Mouse (Mus musculus) spleen, adult 12 weeks (tissue): ENCODE data around the gene Slc36a2.
A peak's percentile ranks its signal among the peaks of the same experiment; 100 is the strongest.

Experiments used
- DNase-seq: peaks from one replicate; pipeline ENCODE4 v3.0.0; 2022; ENCODE audit warnings: low spot score

The Slc36a2 gene

DNA sequence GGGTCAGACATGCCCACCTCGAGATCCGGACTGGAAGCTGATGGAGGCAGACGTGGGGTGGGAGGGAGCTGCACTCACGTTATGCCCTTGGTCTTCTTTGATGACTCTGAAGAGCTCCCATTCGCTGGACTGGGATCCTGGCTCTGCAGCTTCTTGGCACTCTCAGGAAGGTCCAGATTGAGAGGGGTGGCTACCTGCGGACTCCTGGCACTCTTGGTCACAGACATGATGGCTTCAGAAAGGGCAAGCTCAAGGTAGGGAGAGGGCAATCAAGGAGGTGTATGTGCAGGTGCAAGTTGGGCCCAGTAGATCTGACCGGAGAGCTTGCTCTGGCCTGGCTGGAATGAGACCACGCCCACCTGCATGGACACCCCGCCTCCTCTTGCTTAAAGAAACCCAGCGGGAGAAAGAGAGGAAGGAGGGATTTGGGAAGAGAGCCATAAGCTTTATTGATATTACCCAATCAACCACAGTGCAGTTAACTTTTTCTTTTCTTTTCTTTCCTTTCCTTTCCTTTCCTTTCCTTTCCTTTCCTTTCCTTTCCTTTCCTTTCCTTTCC is at the start of gene Slc36a2:
Gene Slc36a2 (minus strand): TSS at position 345 of the 559 bp plus-strand sequence.
- DNase-seq = no peak

GRCm38 (mm10) chr11:55234288-55234687 is 49.4 kb upstream of the Slc36a2 start:
- DNase-seq = no peak

GRCm38 (mm10) chr11:55231034-55231433 is 46.2 kb upstream of the Slc36a2 start:
- no peak for DNase-seq

- no peak for DNase-seq
These were observed 36.4 kb upstream of the Slc36a2 start for GRCm38 (mm10) chr11:55221306-55221705.

DNA sequence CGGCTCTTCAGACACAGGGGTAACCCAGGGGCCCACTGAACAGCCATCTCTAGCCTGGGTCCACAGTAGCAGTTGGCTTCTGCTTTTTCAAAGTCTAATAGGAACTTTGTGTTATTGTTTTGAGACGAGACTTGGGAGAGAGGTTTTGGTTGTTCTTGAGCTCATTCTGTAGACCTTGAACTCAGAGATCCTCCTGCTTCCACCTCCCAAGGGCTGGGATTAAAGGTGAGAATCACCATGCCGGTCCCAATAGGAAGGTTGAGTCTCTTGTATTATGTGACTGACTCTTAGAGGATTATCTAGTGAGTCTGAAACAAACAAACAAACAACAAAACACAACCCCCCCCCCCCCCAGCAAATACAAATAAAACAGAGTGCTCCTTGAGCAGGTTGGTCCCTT is 33.6 kb upstream of the Slc36a2 start:
- no peak for DNase-seq

DNA sequence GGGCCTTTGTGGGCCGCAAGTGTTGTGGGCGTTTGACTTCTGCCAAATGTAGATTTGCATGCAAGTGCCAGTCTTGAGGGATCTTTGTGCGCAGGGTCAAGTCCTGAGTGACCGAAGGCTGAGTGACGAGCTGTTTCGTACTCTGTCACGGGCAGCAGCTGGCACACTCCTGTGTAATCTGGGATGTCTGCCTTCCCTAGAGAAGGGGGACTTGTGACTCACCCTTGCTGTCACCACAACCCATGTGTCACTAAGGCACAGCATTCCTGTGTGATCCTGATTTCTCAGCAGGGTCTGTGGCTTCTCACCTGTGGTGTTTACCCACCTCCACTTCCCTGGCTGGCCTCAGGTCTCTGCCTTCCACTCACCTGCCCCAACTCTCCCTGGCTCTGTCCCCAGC is 33.0 kb upstream of the Slc36a2 start:
- DNase-seq = no peak

DNA sequence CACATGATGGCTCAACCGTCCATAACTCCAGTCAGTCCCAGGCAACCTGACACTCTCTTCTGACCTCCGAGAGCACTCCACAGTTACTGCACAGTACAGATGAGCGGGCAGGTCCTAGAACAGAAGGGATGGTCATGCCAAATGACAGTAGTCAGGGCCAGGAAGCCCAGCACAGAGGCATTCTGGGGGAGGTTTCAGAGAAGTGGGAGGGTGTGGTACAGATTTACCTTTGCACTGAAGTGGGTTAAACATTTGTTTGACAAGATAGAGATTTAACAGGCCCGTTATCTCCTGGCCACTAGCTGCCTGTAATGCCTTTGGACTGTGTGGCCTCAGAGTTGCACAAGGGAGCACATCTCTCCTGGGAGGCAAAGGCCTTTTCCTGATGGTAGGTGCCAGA is 32.5 kb upstream of the Slc36a2 start:
- no peak for DNase-seq

DNA sequence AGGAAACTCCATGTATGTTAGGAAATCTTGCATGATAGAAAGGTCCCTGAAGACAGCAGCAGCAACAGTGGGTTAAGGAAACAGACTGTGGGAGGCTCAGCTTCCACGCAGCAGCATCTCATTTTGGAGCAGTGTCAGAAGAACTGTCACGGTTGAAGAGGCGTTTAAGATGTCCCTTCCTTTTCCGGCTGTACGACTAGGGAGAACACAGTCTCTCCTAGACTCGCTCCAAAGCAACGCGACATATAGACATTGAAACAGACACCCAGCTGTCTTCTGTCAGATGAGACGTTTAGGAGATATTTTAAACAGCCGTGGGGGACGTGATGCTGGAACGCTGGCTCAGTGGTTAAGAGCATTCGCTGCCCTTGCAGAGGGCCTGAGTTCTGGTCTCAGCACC is 32.0 kb upstream of the Slc36a2 start:
- DNase-seq = no peak

GRCm38 (mm10) chr11:55216061-55216460 is 31.2 kb upstream of the Slc36a2 start:
- DNase-seq = no peak

DNA sequence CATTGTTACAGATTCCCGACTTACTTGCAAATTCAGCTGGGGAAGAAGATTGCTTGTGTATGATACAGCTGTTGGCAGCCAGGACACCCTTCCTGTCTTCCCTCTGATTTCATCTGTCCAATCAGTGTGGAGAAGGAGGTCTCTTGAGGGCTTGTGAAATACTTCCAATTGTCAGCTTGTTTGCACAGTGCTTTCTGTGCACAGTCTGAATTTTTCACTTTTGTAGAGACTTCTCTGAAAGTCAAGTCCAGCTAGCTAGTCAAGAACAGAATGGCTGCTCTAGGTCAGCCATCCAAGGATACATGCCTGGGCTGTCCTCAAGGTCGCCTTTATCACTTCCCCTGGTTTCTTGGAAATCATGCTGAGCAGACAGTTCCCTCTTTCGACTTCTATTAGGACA is 30.1 kb upstream of the Slc36a2 start:
- DNase-seq = no peak

GRCm38 (mm10) chr11:55214161-55214560 is 29.3 kb upstream of the Slc36a2 start:
- no peak for DNase-seq

- DNase-seq = no peak
These were observed 28.6 kb upstream of the Slc36a2 start for GRCm38 (mm10) chr11:55213518-55213917.

DNA sequence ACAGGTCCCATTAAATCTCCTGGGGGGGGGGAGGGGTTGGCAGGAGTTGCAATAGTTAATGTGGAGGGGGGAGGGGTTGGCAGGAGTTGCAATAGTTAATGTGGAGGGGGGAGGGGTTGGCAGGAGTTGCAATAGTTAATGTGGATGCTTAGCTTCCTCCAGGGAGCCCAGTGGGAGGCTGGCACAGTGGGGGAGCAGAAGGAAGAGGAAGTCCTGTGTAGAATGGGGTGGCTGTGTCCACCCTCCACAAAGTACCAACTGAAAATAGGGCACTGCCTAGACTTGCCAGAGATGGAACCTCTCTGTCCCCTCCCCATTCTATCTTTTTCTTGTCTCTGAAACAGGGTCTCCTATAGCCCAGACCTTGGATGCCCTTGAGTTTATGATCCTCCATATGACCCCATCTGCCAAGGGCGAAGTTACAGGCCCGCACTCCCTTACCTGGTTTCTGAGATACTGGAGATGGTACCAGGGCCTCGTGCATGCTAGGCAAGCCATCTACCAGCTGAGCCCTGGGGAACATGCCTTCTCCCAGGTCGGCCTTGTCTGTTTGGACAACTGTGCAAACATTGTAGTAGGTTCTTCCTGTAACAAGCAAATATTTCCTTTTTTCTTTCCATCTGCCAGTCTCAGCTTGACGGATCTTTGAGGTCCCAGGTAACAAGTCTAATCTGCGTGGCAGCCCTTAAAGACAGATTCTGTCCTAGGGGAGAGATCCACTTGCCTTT is 24.9 kb upstream of the Slc36a2 start:
- DNase-seq = no peak

DNA sequence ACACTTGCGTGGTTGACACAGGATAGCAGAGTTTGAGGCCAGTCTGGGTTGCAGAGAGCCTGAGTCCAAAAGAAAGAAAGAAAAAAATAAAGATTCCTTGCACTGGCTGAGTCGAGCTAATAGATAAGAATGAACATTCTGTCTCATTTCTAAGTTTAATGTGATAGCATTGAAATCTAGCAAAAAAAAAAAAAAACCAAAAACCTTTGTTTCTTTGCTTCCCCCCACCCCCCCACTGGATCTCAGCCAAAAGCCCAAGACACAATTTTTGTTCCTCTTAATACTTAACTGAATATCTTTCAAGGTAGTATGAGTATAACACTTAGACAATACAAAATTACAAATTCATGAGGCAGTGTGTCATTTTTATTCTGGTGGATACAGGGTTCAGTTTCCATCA is 24.2 kb upstream of the Slc36a2 start:
- no peak for DNase-seq

- no peak for DNase-seq
These were observed 23.3 kb upstream of the Slc36a2 start for GRCm38 (mm10) chr11:55208001-55208690.

- no peak for DNase-seq
These were observed 19.7 kb upstream of the Slc36a2 start for GRCm38 (mm10) chr11:55204602-55205001.

DNA sequence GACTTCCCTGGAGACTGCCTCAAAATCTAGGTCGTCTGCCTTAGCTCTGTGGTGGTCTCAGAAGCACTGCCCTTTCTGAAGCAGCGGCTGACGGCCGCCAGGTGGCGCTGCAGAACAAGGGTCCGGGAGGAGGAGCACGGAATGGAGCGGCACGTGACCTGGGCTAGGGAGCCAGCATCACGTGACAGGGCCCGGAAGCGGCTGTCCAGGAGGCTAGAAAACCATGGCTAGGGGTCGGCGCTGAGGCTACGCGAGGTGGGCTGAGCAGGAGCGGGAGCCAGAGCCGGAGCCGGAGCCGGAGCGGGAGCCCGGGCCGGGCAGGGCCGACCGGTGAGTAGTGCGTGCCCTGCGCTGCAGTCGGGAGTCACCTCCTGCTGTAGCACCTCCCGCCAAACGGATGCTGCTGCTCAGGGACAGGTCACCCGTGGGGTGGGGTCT is 19.3 kb upstream of the Slc36a2 start, which contains the start of gene Slc36a1:
Gene Slc36a1 (plus strand): TSS at position 192 of the 438 bp plus-strand sequence.
- DNase-seq = peak; percentile 83

DNA sequence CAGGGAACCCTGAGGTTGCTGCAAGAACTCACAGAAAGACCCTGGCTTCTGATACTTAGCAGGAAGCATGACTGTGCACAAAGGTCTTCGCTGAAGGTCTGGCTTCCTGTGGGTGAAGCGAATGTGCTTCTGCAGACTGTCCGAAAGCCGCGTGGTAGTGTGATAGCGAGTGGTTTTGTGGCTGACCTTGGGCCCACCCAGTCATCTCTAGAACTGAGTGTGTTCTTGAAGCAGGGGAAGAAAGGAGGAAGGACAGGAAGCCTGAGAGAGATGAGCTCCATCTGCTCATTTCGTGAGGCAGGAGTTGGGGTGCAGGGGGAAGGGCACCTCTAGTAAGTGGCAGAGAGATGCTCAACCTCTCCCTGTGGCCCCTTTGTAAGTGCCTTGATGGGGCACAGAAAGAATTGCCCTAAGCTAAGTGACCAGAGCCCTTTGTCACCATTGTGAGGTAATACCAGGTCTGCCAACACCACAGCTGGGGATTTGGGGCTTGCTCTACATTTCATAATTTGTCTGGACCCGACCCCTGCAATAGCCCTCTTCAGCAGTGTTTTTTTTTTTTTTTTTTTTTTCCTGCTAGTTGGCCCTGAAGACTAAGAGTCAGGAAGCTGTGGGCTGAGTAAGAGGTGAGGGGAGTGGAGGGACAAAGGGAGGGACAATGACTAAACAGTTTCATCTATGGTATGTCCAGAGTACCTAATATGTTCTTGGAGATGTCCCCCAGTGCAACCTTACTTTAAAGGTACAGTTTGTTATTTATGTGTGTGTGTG is 13.0 kb upstream of the Slc36a2 start:
- no peak for DNase-seq

GRCm38 (mm10) chr11:55197086-55197485 is 12.2 kb upstream of the Slc36a2 start:
- DNase-seq = no peak

- DNase-seq = no peak
These were observed 5.3 kb upstream of the Slc36a2 start for GRCm38 (mm10) chr11:55190216-55190615.

GRCm38 (mm10) chr11:55187777-55188176 is 2.9 kb upstream of the Slc36a2 start:
- no peak for DNase-seq

- DNase-seq = no peak
These were observed 2.4 kb upstream of the Slc36a2 start for GRCm38 (mm10) chr11:55187292-55187691.
